Mouse (Mus musculus): ENCODE measurements around the gene Ano6. TPM values are rescaled to one million over a fixed set of nuclear protein-coding genes. Genes with fewer than 3 reads are reported as not detected.

Ano6 gene
- polyA plus RNA-seq, 1 experiment from 2014 or later, result 8.4 TPM

DNA sequence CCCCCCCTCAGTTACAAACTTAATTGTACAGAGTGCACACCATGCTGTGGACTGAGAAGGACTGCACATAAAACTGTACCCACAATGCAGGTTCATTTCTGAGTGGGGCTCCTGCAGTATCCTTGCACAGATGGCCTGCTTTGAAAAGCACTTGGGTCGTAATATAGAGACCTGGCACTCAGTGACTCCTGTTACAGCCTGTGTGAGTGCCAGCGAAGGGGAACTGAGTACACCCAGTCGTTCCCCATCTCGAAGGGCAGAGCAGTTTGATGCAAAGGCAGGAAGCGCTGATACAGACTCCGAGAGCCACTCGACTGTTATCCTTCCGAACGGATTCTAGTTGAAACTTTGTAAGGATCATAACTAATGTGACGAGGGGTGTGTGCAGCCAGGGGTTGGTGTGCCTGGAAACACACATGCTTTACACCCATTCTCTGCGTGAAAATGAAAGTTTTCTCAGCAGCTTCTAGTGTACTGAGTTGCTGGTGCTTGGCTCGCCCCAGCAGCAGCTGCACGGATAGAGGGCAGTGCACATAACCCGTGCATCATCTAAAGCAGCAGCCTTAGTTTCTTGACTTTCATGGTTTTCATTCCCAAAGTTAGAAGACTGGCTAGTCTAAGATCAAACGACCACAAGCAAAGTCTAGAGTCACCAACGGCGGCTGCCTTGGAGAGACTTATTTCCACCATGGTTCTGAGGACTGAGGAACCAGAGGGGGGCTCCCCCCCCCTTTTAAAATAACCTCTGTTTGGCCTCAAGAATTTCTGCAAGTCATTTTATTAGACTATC, 74.9 kb downstream of the Ano6 start:
- no peaks in the 10 kb centered on the region for H3K9me3 ChIP-seq (replicated peaks)
- no peak overlapping the region for H3K4me3 ChIP-seq (replicated peaks)
- no peak for ATAC-seq (ENCODE audit: insufficient read depth)
- no peaks in the 10 kb centered on the region for H3K4me1 ChIP-seq (replicated peaks)
- H3K27ac ChIP-seq (replicated peaks), result no peak overlapping the region
- H3K4me2 ChIP-seq, result no peak overlapping the region
- no peak overlapping the region for H3K9ac ChIP-seq
- WGBS (ENCODE audit: insufficient replicate concordance), result 77% methylated on average over 17 of the region's 17 CpGs
- H3K36me3 ChIP-seq (replicated peaks), result no peaks in the 10 kb centered on the region
- H3K27me3 ChIP-seq, result no peaks in the 10 kb centered on the region

- Histone ChIP-seq H3K4me1 (replicated peaks) (peaks cover 12% of the 10 kb centered on the region), H3K27me3 (no peaks in the 10 kb centered on the region), H3K4me2 (no peak overlapping the region), H3K9me3 (replicated peaks) (no peaks in the 10 kb centered on the region), H3K27ac (replicated peaks) (no peak overlapping the region), H3K9ac (no peak overlapping the region), H3K36me3 (replicated peaks) (no peaks in the 10 kb centered on the region), H3K4me3 (replicated peaks) (no peak overlapping the region)
- no peak for ATAC-seq (ENCODE audit: insufficient read depth)
- 66% methylated on average over 4 of the region's 4 CpGs for WGBS (ENCODE audit: insufficient replicate concordance)
Measured at GRCm38 (mm10) chr15:95868172-95868571, 77.5 kb downstream of the Ano6 start.

DNA sequence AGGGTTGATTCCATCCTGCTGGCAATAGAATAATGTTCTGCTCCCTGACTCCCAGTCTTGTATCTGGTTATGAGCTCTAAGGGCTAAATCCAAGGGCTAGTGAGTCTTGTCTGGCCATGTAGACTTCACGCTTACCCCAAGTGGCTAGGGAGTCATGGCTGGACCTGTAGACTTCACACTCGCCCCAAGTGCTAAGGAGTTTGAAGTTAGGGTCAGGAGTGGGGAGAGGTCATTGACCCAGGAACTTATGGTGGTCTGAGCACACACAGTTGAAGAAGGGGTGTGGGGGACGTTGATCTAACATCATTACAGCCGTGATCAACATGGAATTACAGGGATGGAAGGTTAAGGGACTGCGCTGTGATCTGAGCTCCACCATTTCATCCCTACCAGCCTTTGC, 79.0 kb downstream of the Ano6 start:
- no peak overlapping the region for H3K27ac ChIP-seq (replicated peaks)
- no peak for ATAC-seq (ENCODE audit: insufficient read depth)
- WGBS (ENCODE audit: insufficient replicate concordance), result 70% methylated on average over 5 of the region's 5 CpGs

GRCm38 (mm10) chr15:95871631-95872030, 81.0 kb downstream of the Ano6 start:
- Histone ChIP-seq H3K36me3 (replicated peaks) (no peaks in the 10 kb centered on the region), H3K27me3 (no peaks in the 10 kb centered on the region), H3K4me1 (replicated peaks) (peaks cover 15% of the 10 kb centered on the region), H3K4me3 (replicated peaks) (no peak overlapping the region), H3K9ac (no peak overlapping the region), H3K9me3 (replicated peaks) (no peaks in the 10 kb centered on the region), H3K27ac (replicated peaks) (no peak overlapping the region), H3K4me2 (no peak overlapping the region)
- 84% methylated on average over 15 of the region's 15 CpGs for WGBS (ENCODE audit: insufficient replicate concordance)
- no peak for ATAC-seq (ENCODE audit: insufficient read depth)

More for the DNA sequence above, 79.0 kb downstream of the Ano6 start:
- Histone ChIP-seq H3K4me3 (replicated peaks) (no peak overlapping the region), H3K36me3 (replicated peaks) (no peaks in the 10 kb centered on the region), H3K4me2 (no peak overlapping the region), H3K27me3 (no peaks in the 10 kb centered on the region), H3K9ac (no peak overlapping the region), H3K4me1 (replicated peaks) (peaks cover 15% of the 10 kb centered on the region), H3K9me3 (replicated peaks) (no peaks in the 10 kb centered on the region)

DNA sequence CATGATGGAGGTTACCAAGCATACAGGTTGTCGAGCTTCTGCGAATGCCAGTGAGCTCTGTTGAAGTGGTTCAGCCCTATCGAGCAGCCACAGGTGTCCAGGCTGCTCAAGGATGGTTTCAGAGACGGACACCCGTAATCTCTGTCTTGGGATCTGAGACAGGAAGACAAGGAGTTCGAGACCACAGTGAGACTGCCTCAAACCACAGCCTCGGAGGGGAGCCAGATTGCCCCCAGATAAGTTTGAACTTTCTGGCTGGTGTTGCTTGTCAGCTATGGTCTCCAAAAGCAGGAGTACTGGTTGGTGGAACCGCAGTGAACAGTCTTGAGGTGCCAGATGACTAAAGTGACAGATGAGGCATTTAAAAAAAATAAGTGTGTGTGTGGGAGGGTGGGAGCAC, 81.8 kb downstream of the Ano6 start:
- peaks cover 15% of the 10 kb centered on the region for H3K4me1 ChIP-seq (replicated peaks)
- no peak overlapping the region for H3K4me2 ChIP-seq
- no peaks in the 10 kb centered on the region for H3K36me3 ChIP-seq (replicated peaks)
- no peaks in the 10 kb centered on the region for H3K9me3 ChIP-seq (replicated peaks)
- no peak; the same call in 1 of the 2 replicates for ATAC-seq (ENCODE audit: insufficient read depth)
- WGBS (ENCODE audit: insufficient replicate concordance), result 29% methylated on average over 8 of the region's 8 CpGs
- no peak overlapping the region for H3K27ac ChIP-seq (replicated peaks)
- no peak overlapping the region for H3K4me3 ChIP-seq (replicated peaks)
- H3K9ac ChIP-seq, result no peak overlapping the region
- H3K27me3 ChIP-seq, result no peaks in the 10 kb centered on the region

GRCm38 (mm10) chr15:95873276-95873675, 82.6 kb downstream of the Ano6 start:
- H3K27me3 ChIP-seq, result no peaks in the 10 kb centered on the region
- no peak overlapping the region for H3K4me3 ChIP-seq (replicated peaks)
- no peak for ATAC-seq (ENCODE audit: insufficient read depth)
- no peak overlapping the region for H3K9ac ChIP-seq
- 38% methylated on average over 1 of the region's 1 CpGs for WGBS (ENCODE audit: insufficient replicate concordance)
- no peaks in the 10 kb centered on the region for H3K9me3 ChIP-seq (replicated peaks)
- H3K36me3 ChIP-seq (replicated peaks), result no peaks in the 10 kb centered on the region
- H3K4me2 ChIP-seq, result no peak overlapping the region
- H3K27ac ChIP-seq (replicated peaks), result no peak overlapping the region
- H3K4me1 ChIP-seq (replicated peaks), result peaks cover 15% of the 10 kb centered on the region

GRCm38 (mm10) chr15:95874216-95874615, 83.6 kb downstream of the Ano6 start:
- Histone ChIP-seq H3K36me3 (replicated peaks) (no peaks in the 10 kb centered on the region), H3K9ac (no peak overlapping the region), H3K4me2 (no peak overlapping the region), H3K4me1 (replicated peaks) (peaks cover 18% of the 10 kb centered on the region), H3K9me3 (replicated peaks) (no peaks in the 10 kb centered on the region), H3K27ac (replicated peaks) (no peak overlapping the region), H3K4me3 (replicated peaks) (no peak overlapping the region), H3K27me3 (no peaks in the 10 kb centered on the region)
- WGBS (ENCODE audit: insufficient replicate concordance), result 85% methylated on average over 5 of the region's 5 CpGs
- no peak for ATAC-seq (ENCODE audit: insufficient read depth)

- 72% methylated on average over 8 of the region's 8 CpGs for WGBS (ENCODE audit: insufficient replicate concordance)
- Histone ChIP-seq H3K27ac (replicated peaks) (no peak overlapping the region), H3K4me1 (replicated peaks) (peaks cover 19% of the 10 kb centered on the region), H3K27me3 (no peaks in the 10 kb centered on the region), H3K4me2 (no peak overlapping the region), H3K36me3 (replicated peaks) (no peaks in the 10 kb centered on the region), H3K4me3 (replicated peaks) (no peak overlapping the region), H3K9ac (no peak overlapping the region), H3K9me3 (replicated peaks) (no peaks in the 10 kb centered on the region)
- no peak for ATAC-seq (ENCODE audit: insufficient read depth)
Measured at GRCm38 (mm10) chr15:95874726-95875125, 84.1 kb downstream of the Ano6 start.

- no peak for ATAC-seq (ENCODE audit: insufficient read depth)
- H3K4me1 ChIP-seq (replicated peaks), result peaks cover 31% of the 10 kb centered on the region
- no peak overlapping the region for H3K27ac ChIP-seq (replicated peaks)
Measured at GRCm38 (mm10) chr15:95875898-95876297, 85.3 kb downstream of the Ano6 start.

DNA sequence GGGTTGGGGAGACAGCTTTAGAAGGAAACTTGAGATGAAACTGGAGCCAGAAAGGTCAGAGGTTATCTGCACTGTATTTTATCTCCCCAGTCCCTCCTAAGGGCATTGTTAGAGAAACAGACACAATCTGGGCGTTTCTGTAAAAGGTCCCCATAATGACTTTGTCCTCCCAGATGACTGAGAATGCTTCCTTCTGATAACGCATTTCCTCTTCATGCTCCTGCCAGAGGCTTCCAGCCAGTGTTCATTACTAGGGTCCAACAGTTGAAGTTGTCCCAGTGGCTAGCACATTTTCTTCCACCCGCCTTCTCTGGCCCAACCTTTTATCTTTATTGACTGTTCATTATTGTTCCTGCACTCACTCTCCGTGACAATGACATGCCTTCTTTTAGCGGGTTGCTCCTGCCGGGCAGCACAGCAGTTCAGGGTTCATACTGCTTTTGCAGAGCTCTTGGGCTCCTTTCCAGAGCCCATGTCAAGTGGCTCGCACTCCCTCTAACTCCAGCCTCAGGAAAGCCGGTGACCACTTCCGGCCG, 90.0 kb downstream of the Ano6 start:
- peaks cover 60% of the 10 kb centered on the region for H3K4me1 ChIP-seq (replicated peaks)
- no peaks in the 10 kb centered on the region for H3K9me3 ChIP-seq (replicated peaks)
- H3K4me2 ChIP-seq, result peak overlapping the region; percentile 41
- no peak overlapping the region for H3K9ac ChIP-seq
- no peak overlapping the region for H3K4me3 ChIP-seq (replicated peaks)
- peak overlapping the region; percentile 7 for H3K27ac ChIP-seq (replicated peaks)
- no peaks in the 10 kb centered on the region for H3K27me3 ChIP-seq
- H3K36me3 ChIP-seq (replicated peaks), result no peaks in the 10 kb centered on the region
- 8% methylated on average over 10 of the region's 10 CpGs for WGBS (ENCODE audit: insufficient replicate concordance)
- no peak for ATAC-seq (ENCODE audit: insufficient read depth)

More at GRCm38 (mm10) chr15:95875898-95876297, 85.3 kb downstream of the Ano6 start:
- no peaks in the 10 kb centered on the region for H3K27me3 ChIP-seq
- H3K9ac ChIP-seq, result no peak overlapping the region
- 70% methylated on average over 10 of the region's 10 CpGs for WGBS (ENCODE audit: insufficient replicate concordance)
- H3K9me3 ChIP-seq (replicated peaks), result no peaks in the 10 kb centered on the region
- no peaks in the 10 kb centered on the region for H3K36me3 ChIP-seq (replicated peaks)
- H3K4me2 ChIP-seq, result no peak overlapping the region
- H3K4me3 ChIP-seq (replicated peaks), result no peak overlapping the region

DNA sequence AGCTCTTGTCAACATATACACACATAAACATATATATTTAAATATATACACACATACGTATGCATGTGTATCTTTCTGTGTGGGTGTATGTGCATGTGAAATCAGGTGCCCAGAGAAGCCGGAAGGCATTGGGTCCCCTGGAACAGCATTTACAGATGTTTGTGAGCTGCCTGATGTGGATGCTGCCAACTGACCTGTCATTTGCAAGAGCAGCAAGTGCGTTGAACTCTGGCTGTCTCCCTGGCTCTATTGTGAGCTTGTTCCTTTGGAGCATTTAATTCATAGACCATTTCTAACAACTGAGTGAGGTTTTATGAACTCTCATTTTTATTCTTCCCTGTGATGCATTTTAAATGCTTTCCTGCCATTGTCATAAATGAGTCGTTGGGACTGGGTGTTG, 91.8 kb downstream of the Ano6 start:
- Histone ChIP-seq H3K27ac (replicated peaks) (peak overlapping the region; percentile 98), H3K9me3 (replicated peaks) (no peaks in the 10 kb centered on the region), H3K27me3 (no peaks in the 10 kb centered on the region), H3K4me2 (peak overlapping the region; percentile 69), H3K9ac (no peak overlapping the region), H3K4me3 (replicated peaks) (no peak overlapping the region), H3K36me3 (replicated peaks) (no peaks in the 10 kb centered on the region), H3K4me1 (replicated peaks) (peaks cover 77% of the 10 kb centered on the region)
- no peak for ATAC-seq (ENCODE audit: insufficient read depth)
- WGBS (ENCODE audit: insufficient replicate concordance), result 79% methylated on average over 4 of the region's 4 CpGs

Data from liver, embryonic 15.5 days (tissue).